Mouse (Mus musculus) olfactory bulb, adult 2 months (tissue): ENCODE measurements around the gene Mcrs1.
"Not testable (repeated sequence)": the region's sequence is repeated elsewhere in the genome, so short reads cannot be mapped to it uniquely, and the experiment has no call there.

ENCODE experiments used
- CTCF ChIP-seq: fragments of 200-500 bp; IDR thresholded peaks from 2 replicates; pipeline ENCODE4 v1.5.1; 2012; ENCODE audit warnings: low read depth, mild to moderate bottlenecking, low read length, moderate library complexity; ENCODE audit not compliant: insufficient read depth
- POLR2A ChIP-seq: fragments of 200-500 bp; IDR thresholded peaks from 2 replicates; pipeline ENCODE4 v1.6.1; 2012; ENCODE audit warnings: mild to moderate bottlenecking, low read depth, low read length, moderate library complexity; ENCODE audit not compliant: insufficient read depth

DNA sequence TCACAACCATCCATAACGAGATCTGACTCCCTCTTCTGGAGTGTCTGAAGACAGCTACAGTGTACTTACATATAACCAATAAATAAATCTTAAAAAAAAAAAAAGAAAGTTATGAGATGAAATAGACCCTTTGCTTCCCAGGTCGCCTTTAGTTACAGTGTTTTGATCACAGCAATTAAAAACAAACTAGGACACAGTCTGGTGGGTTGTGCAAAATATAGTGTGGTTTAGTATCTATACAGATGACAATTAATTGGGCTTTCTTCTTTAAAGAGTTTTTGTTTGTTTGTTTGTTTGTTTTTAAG, 1.4 kb upstream of the Mcrs1 start:
- not testable (repeated sequence) for TF ChIP-seq CTCF, POLR2A
